Mouse (Mus musculus) testis, adult 2 months (tissue): ENCODE results near the gene Mettl8.

Source experiments
- CTCF ChIP-seq: fragments of 200-500 bp; IDR thresholded peaks from 2 replicates; pipeline ENCODE4 v1.5.1; 2012; ENCODE audit warnings: low read depth, mild to moderate bottlenecking, inconsistent platforms, low read length, moderate library complexity; ENCODE audit not compliant: control insufficient read depth, insufficient read depth, insufficient replicate concordance
- POLR2A ChIP-seq: fragments of 200-500 bp; IDR thresholded peaks from 2 replicates; pipeline ENCODE4 v1.6.1; 2012; ENCODE audit warnings: low read depth, mild to moderate bottlenecking, inconsistent platforms, low read length, moderate library complexity; ENCODE audit not compliant: control insufficient read depth

- TF ChIP-seq CTCF (no peak), POLR2A (no peak)
These were observed 120.6 kb downstream of the Mettl8 start for GRCm38 (mm10) chr2:70934772-70935171.
